Mouse (Mus musculus) spleen, adult 18-20 months (tissue): ENCODE results near the gene Gtf2f2.

Experiments used
- DNase-seq, 2 experiments: peaks; one replicate each; pipeline ENCODE4 v3.0.0; 2022; ENCODE audit warnings: mixed read lengths in 2 of 2

Gene Gtf2f2

GRCm38 (mm10) chr14:76010102-76011061, at the start of gene Gtf2f2:
Gtf2f2 (minus strand) TSS chr14:76010865.
- peak; percentile 85 to 92 for DNase-seq

- no peak for DNase-seq
Measured at GRCm38 (mm10) chr14:76059441-76059840, 48.8 kb upstream of the Gtf2f2 start.

GRCm38 (mm10) chr14:76053726-76054125, 43.1 kb upstream of the Gtf2f2 start:
- no peak for DNase-seq

- no peak for DNase-seq
Measured at GRCm38 (mm10) chr14:76051966-76052365, 41.3 kb upstream of the Gtf2f2 start.

- DNase-seq: no peak
Measured at GRCm38 (mm10) chr14:76045767-76046166, 35.1 kb upstream of the Gtf2f2 start.

- DNase-seq: no peak
Measured at GRCm38 (mm10) chr14:76044164-76044557, 33.5 kb upstream of the Gtf2f2 start.

- no peak for DNase-seq
Measured at GRCm38 (mm10) chr14:76043251-76044163, 32.8 kb upstream of the Gtf2f2 start.

GRCm38 (mm10) chr14:76033221-76033637, 22.6 kb upstream of the Gtf2f2 start:
- no peak for DNase-seq

GRCm38 (mm10) chr14:76032671-76033136, 22.0 kb upstream of the Gtf2f2 start:
- no peak for DNase-seq

GRCm38 (mm10) chr14:76031117-76031842, 20.6 kb upstream of the Gtf2f2 start:
- no peak for DNase-seq

- no peak for DNase-seq
Measured at GRCm38 (mm10) chr14:76024641-76025040, 14.0 kb upstream of the Gtf2f2 start.

GRCm38 (mm10) chr14:76020927-76021719, 10.5 kb upstream of the Gtf2f2 start:
- no peak for DNase-seq

- no peak for DNase-seq
Measured at GRCm38 (mm10) chr14:76020259-76020785, 9.7 kb upstream of the Gtf2f2 start.

GRCm38 (mm10) chr14:76017785-76018490, 7.3 kb upstream of the Gtf2f2 start:
- no peak for DNase-seq

GRCm38 (mm10) chr14:76014331-76014730, 3.7 kb upstream of the Gtf2f2 start:
- DNase-seq: no peak

GRCm38 (mm10) chr14:76011062-76011457, 395 bp upstream of the Gtf2f2 start:
- no peak for DNase-seq

GRCm38 (mm10) chr14:76009185-76009584, 1.5 kb downstream of the Gtf2f2 start:
- no peak for DNase-seq

GRCm38 (mm10) chr14:76008174-76008573, 2.5 kb downstream of the Gtf2f2 start:
- no peak for DNase-seq

GRCm38 (mm10) chr14:76005011-76005410, 5.7 kb downstream of the Gtf2f2 start:
- DNase-seq: no peak

- no peak for DNase-seq
Measured at GRCm38 (mm10) chr14:76001781-76002180, 8.9 kb downstream of the Gtf2f2 start.

GRCm38 (mm10) chr14:75998082-75998481, 12.6 kb downstream of the Gtf2f2 start:
- DNase-seq: no peak
